Mouse (Mus musculus): ENCODE measurements at regions not wholly inside any gene's neighbourhood (a gene's known extent, or its start where the extent isn't known, plus 50 kb on each side); places are given as distances from the start of the nearest gene placed in this dataset.
A peak's percentile ranks its signal among the peaks of the same experiment; 100 is the strongest.

DNA sequence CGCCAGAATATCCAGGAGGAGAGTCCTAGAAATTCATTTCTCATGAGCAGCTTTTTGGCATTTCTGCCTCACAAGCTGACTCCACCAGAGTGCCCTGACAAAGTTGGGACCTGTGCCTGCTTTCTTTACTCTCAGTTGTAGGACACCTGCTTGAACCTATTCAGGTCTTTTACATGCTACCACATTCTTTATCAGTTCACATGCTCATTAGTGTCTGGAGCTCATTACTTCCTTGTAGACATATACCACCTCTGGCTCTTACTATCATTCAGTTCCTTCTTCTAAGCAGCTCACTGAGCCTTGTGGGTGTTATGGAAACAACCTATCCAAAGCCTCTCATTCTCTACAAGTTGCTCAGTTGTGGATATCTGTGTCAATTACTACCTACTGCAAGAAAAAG is 363.4 kb upstream of the Gm5150 start:
- Histone ChIP-seq H3K4me2 (ENCODE audit: low read depth, low read length) (no peak overlapping the region), H3K9me3 (replicated peaks; ENCODE audit: control insufficient read depth, low read length) (no peaks in the 10 kb centered on the region), H3K27ac (ENCODE audit: low read length) (no peak overlapping the region), H3K4me1 (ENCODE audit: control insufficient read depth, low read depth, low read length) (no peaks in the 10 kb centered on the region), H3K4me3 (ENCODE audit: low read depth, low read length) (no peak overlapping the region), H3K27me3 (ENCODE audit: control insufficient read depth, insufficient read depth, low read depth, low read length) (no peaks in the 10 kb centered on the region), H3K36me3 (ENCODE audit: control insufficient read depth, insufficient read depth) (no peaks in the 10 kb centered on the region), H3K9ac (ENCODE audit: low read depth, low read length) (no peak overlapping the region)
- no CpG with 5 or more reads among the region's 1 CpGs for WGBS (ENCODE audit: insufficient replicate concordance)
- no peak for ATAC-seq (ENCODE audit: low read depth)

DNA sequence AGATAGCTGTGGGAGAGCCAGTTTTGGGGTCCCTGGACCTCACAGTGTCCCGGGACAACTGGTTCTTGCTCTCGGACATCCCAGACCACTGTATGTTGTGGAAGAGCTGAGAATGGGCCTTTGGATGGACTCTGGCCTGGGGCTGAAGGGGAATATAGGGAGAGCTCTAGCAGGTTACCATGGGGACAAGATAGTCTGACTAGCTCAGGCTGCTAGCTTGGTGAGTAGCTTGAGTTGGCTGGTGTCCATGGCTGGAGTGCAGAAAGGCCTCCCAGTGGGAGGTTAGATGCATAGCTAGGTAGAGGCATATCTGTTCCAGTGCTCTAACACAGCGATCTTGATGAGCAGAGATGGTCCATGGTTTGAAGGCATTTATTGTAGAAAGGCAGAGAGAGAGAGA is 356.9 kb upstream of the Gm5150 start:
- no peak overlapping the region for H3K4me3 ChIP-seq (ENCODE audit: low read depth, low read length)
- H3K36me3 ChIP-seq (ENCODE audit: control insufficient read depth, insufficient read depth), result no peaks in the 10 kb centered on the region
- H3K27me3 ChIP-seq (ENCODE audit: control insufficient read depth, insufficient read depth, low read depth, low read length), result no peaks in the 10 kb centered on the region
- no peak for ATAC-seq (ENCODE audit: low read depth)
- H3K27ac ChIP-seq (ENCODE audit: low read length), result no peak overlapping the region
- H3K4me2 ChIP-seq (ENCODE audit: low read depth, low read length), result no peak overlapping the region
- H3K9me3 ChIP-seq (replicated peaks; ENCODE audit: control insufficient read depth, low read length), result no peaks in the 10 kb centered on the region
- no peaks in the 10 kb centered on the region for H3K4me1 ChIP-seq (ENCODE audit: control insufficient read depth, low read depth, low read length)
- WGBS (ENCODE audit: insufficient replicate concordance), result 59% methylated on average over 3 of the region's 3 CpGs
- H3K9ac ChIP-seq (ENCODE audit: low read depth, low read length), result no peak overlapping the region

DNA sequence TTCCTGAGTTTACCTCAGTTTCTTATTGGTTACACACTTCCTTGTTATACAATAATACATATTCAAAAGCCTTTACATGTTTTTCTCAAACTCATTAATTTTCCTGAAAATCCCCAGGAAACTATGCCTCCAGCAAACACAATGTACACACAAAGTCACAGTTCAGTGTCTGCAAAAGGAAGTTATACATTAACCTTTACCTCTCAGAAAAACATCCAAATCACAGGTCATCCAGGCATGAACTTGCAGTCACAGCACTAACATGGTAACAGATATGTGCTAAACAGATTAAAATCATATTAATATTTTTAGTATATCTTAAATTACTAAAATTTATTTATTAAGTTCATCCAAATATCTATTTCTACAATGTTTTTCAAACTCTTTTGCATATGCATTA is 352.8 kb upstream of the Gm5150 start:
- 0 out of 2 replicates have a peak, but pooled peaks have one; percentile 53 for ATAC-seq (ENCODE audit: low read depth)
- Histone ChIP-seq H3K4me3 (ENCODE audit: low read depth, low read length) (no peak overlapping the region), H3K27me3 (ENCODE audit: control insufficient read depth, insufficient read depth, low read depth, low read length) (no peaks in the 10 kb centered on the region), H3K4me2 (ENCODE audit: low read depth, low read length) (no peak overlapping the region), H3K9ac (ENCODE audit: low read depth, low read length) (no peak overlapping the region), H3K27ac (ENCODE audit: low read length) (no peak overlapping the region), H3K9me3 (replicated peaks; ENCODE audit: control insufficient read depth, low read length) (no peaks in the 10 kb centered on the region), H3K36me3 (ENCODE audit: control insufficient read depth, insufficient read depth) (no peaks in the 10 kb centered on the region), H3K4me1 (ENCODE audit: control insufficient read depth, low read depth, low read length) (no peaks in the 10 kb centered on the region)

DNA sequence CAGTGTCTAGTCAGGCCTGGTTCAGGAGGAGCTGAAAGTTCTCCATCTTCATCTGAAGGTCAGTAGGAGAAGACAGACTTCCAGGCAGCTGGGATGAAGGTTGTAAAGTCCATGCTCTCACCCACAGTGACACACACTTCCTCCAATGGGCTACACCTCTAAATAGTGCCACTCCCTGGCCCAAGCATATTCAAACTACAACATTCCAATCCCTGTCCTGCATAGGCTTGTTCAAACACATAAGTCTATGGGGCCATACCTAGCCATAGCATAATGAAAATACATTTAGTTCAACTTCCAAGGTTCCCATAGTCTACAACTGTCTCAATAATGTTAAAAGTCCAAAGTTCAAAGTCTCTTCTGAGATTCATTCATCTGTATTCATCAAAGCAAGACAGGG is 324.5 kb upstream of the Gm5150 start:
- no peaks in the 10 kb centered on the region for H3K9me3 ChIP-seq (replicated peaks; ENCODE audit: control insufficient read depth, low read length)
- ATAC-seq (ENCODE audit: low read depth), result no peak
- H3K36me3 ChIP-seq (ENCODE audit: control insufficient read depth, insufficient read depth), result no peaks in the 10 kb centered on the region
- H3K4me2 ChIP-seq (ENCODE audit: low read depth, low read length), result no peak overlapping the region
- H3K4me1 ChIP-seq (ENCODE audit: control insufficient read depth, low read depth, low read length), result no peaks in the 10 kb centered on the region
- no peak overlapping the region for H3K27ac ChIP-seq (ENCODE audit: low read length)
- no peak overlapping the region for H3K4me3 ChIP-seq (ENCODE audit: low read depth, low read length)
- no peaks in the 10 kb centered on the region for H3K27me3 ChIP-seq (ENCODE audit: control insufficient read depth, insufficient read depth, low read depth, low read length)
- H3K9ac ChIP-seq (ENCODE audit: low read depth, low read length), result no peak overlapping the region

DNA sequence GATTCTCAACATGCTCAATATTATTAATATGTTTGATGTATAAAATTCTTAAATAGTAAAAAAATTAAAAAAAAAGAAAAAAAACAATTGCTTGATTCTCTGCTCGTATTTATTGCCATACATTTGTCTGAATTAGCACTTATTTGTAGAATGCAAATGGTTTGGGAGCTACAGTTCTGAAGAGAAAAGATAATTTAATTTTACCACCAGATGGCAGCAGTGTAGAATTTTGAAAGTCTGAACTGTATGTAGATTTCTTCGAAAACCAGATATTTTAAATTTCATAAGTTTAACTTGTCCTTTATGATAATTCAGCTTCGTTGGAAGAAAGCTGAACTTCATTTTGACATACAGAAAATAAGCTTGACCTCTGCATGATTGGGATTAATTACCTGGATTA is 304.6 kb upstream of the Gm5150 start:
- 27% methylated on average over 3 of the region's 3 CpGs for WGBS (ENCODE audit: insufficient replicate concordance)
- ATAC-seq (ENCODE audit: low read depth), result no peak
- H3K4me1 ChIP-seq (ENCODE audit: control insufficient read depth, low read depth, low read length), result no peaks in the 10 kb centered on the region

DNA sequence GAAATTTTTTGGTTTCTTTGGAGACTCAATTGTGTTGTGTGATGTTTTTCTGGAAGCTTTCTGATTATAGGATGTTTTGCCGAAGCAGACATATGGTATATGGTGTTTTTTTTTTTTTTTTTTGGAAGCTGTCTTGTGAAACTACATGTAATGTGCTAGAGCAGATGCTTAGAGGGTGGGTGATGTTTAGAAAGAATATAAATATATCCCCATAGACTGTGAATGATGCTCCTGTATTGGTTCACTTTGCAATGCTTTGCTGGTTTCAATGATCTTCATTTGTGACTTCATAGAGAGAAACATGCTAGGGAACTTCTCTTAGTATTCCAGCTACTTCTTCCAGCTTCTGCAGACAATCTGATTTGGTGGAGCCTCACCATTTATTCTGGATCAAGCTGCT is 271.2 kb upstream of the Gm5150 start:
- Histone ChIP-seq H3K4me1 (ENCODE audit: control insufficient read depth, low read depth, low read length) (no peaks in the 10 kb centered on the region), H3K4me2 (ENCODE audit: low read depth, low read length) (no peak overlapping the region), H3K9me3 (replicated peaks; ENCODE audit: control insufficient read depth, low read length) (no peaks in the 10 kb centered on the region), H3K9ac (ENCODE audit: low read depth, low read length) (no peak overlapping the region), H3K4me3 (ENCODE audit: low read depth, low read length) (no peak overlapping the region), H3K27me3 (ENCODE audit: control insufficient read depth, insufficient read depth, low read depth, low read length) (no peaks in the 10 kb centered on the region), H3K36me3 (ENCODE audit: control insufficient read depth, insufficient read depth) (no peaks in the 10 kb centered on the region), H3K27ac (ENCODE audit: low read length) (no peak overlapping the region)
- no peak for ATAC-seq (ENCODE audit: low read depth)
- 68% methylated on average over 1 of the region's 1 CpGs for WGBS (ENCODE audit: insufficient replicate concordance)

More for the DNA sequence above, 304.6 kb upstream of the Gm5150 start:
- no peaks in the 10 kb centered on the region for H3K36me3 ChIP-seq (ENCODE audit: control insufficient read depth, insufficient read depth)
- H3K4me3 ChIP-seq (ENCODE audit: low read depth, low read length), result no peak overlapping the region
- no peaks in the 10 kb centered on the region for H3K27me3 ChIP-seq (ENCODE audit: control insufficient read depth, insufficient read depth, low read depth, low read length)
- H3K9me3 ChIP-seq (replicated peaks; ENCODE audit: control insufficient read depth, low read length), result no peaks in the 10 kb centered on the region
- no peak overlapping the region for H3K9ac ChIP-seq (ENCODE audit: low read depth, low read length)
- no peak overlapping the region for H3K4me2 ChIP-seq (ENCODE audit: low read depth, low read length)
- H3K27ac ChIP-seq (ENCODE audit: low read length), result no peak overlapping the region
